Mouse (Mus musculus): ENCODE data around the gene Stk39. TPM values are rescaled to one million over a fixed set of nuclear protein-coding genes. Genes with fewer than 3 reads are reported as not detected.

The Stk39 gene
- 1 to 10 TPM in 1 of 2 experiments, under 1 TPM in 1; 0.50 to 1.9 TPM for total RNA-seq (2023)

DNA sequence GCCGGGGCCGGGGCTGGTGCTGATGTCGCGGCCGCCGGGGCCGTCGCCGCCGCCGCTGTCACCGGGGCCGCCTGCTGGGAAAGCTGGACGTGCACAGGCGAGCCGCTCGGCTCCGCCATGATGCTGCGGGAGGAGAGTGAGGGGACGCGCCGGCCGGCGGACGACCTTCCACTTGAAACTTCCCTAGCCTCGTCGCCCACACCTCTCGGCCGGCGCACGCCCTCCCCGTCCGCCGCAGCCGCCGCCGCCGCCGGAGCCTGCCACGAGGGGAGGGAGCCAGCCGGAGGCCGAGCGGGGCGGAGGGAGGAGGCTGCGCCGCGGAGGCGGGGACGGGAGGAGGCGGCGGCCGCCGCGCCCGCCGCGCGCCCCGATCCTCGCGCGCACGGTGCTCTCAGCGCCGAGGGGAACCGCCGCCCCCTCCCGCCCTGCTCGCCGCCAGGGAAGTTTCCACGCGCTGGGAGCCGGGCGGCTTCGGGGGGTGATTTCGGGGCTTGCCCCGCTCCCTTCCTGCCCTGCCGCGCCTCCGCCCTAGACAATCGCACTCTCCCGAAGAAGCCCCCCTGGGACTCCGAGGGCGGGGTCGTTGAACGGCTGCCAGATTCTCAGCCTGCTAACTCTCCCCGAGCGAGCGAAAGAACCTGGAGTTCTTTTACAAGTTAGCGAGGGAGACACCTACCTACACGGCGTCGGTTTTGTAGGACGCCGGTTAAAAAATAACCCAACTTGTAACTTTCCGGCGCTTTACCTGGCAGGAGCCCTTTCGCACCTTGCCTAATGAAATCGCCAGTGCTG, at the start of gene Stk39:
Stk39 (minus strand) TSS at position 510 of the 792 bp plus-strand sequence.

Other genes with a start within 250 kb of the Stk39 start
- not detected for gene 4933409G03Rik, start 110.1 kb upstream of the Stk39 start, total RNA-seq (2023)
- not detected for gene 4932414N04Rik, start 184.2 kb upstream of the Stk39 start, total RNA-seq (2023)